Mouse (Mus musculus) lung, postnatal 25 days (tissue): ENCODE measurements at regions not wholly inside any gene's neighbourhood (a gene's known extent, or its start where the extent isn't known, plus 50 kb on each side); places are given as distances from the start of the nearest gene placed in this dataset.

Experiments used
- DNase-seq: peaks from one replicate; pipeline ENCODE4 v3.0.0; 2022; ENCODE audit warnings: low spot score

GRCm38 (mm10) chr17:15194894-15195461 lies 153.6 kb upstream of the Gm3448 start:
- DNase-seq, result no peak

GRCm38 (mm10) chr17:15193831-15194230 lies 152.5 kb upstream of the Gm3448 start:
- no peak for DNase-seq

- peak; percentile 85 for DNase-seq
Observed at GRCm38 (mm10) chr17:15192840-15193239, 151.5 kb upstream of the Gm3448 start.

- DNase-seq, result no peak
Observed at GRCm38 (mm10) chr17:15185217-15185616, 143.9 kb upstream of the Gm3448 start.

GRCm38 (mm10) chr17:15183800-15184199 lies 142.5 kb upstream of the Gm3448 start:
- DNase-seq, result peak; percentile 10

- no peak for DNase-seq
Observed at GRCm38 (mm10) chr17:15182105-15182504, 140.8 kb upstream of the Gm3448 start.

- no peak for DNase-seq
Observed at GRCm38 (mm10) chr17:15180223-15180860, 139.0 kb upstream of the Gm3448 start.

GRCm38 (mm10) chr17:15179411-15179951 lies 138.1 kb upstream of the Gm3448 start:
- DNase-seq, result no peak

- peak; percentile 71 for DNase-seq
Observed at GRCm38 (mm10) chr17:15177390-15177789, 136.1 kb upstream of the Gm3448 start.

- no peak for DNase-seq
Observed at GRCm38 (mm10) chr17:15174354-15174953, 133.1 kb upstream of the Gm3448 start.

- DNase-seq, result no peak
Observed at GRCm38 (mm10) chr17:15167927-15168326, 126.6 kb upstream of the Gm3448 start.

- no peak for DNase-seq
Observed at GRCm38 (mm10) chr17:15157693-15158333, 116.5 kb upstream of the Gm3448 start.

- DNase-seq, result peak; percentile 52
Observed at GRCm38 (mm10) chr17:15152996-15153735, 111.8 kb upstream of the Gm3448 start.

GRCm38 (mm10) chr17:15152477-15152876 lies 111.1 kb upstream of the Gm3448 start:
- no peak for DNase-seq

- no peak for DNase-seq
Observed at GRCm38 (mm10) chr17:15151695-15152094, 110.4 kb upstream of the Gm3448 start.

GRCm38 (mm10) chr17:15146607-15147006 lies 105.3 kb upstream of the Gm3448 start:
- no peak for DNase-seq

- no peak for DNase-seq
Observed at GRCm38 (mm10) chr17:15145191-15145968, 104.0 kb upstream of the Gm3448 start.

GRCm38 (mm10) chr17:15140391-15140790 lies 99.1 kb upstream of the Gm3448 start:
- peak; percentile 31 for DNase-seq
